Mouse (Mus musculus) thymus, adult 2 months (tissue): ENCODE results near the gene Acp7. TPM values are rescaled to one million over a fixed set of nuclear protein-coding genes. Genes with fewer than 3 reads are reported as not detected.

Source experiments
- DNase-seq: peaks from one replicate; pipeline ENCODE4 v3.0.0; 2021
- H3K27ac ChIP-seq: fragments of 200-500 bp; 2 replicates; pipeline ENCODE4 v1.5.1; 2012; ENCODE audit warnings: low read length, control low read depth; ENCODE audit not compliant: control insufficient read depth, insufficient read depth
- H3K27me3 ChIP-seq: fragments of 200-500 bp; 2 replicates; pipeline ENCODE4 v1.6.1; 2012; ENCODE audit warnings: mild to moderate bottlenecking, low read length, moderate library complexity, mixed read lengths; ENCODE audit not compliant: control insufficient read depth, insufficient read depth
- H3K36me3 ChIP-seq: fragments of 200-500 bp; 2 replicates; pipeline ENCODE4 v1.6.1; 2012; ENCODE audit warnings: mild to moderate bottlenecking, low read length, moderate library complexity; ENCODE audit not compliant: control insufficient read depth, insufficient read depth
- H3K4me1 ChIP-seq: fragments of 200-500 bp; replicated peaks from 2 replicates; pipeline ENCODE4 v1.6.1; 2012; ENCODE audit warnings: low read length; ENCODE audit not compliant: control insufficient read depth, insufficient read depth
- H3K4me3 ChIP-seq: fragments of 200-500 bp; 2 replicates; pipeline ENCODE4 v1.5.1; 2012; ENCODE audit warnings: mild to moderate bottlenecking, low read length, control low read depth, moderate library complexity; ENCODE audit not compliant: control insufficient read depth, insufficient read depth
- CTCF ChIP-seq: fragments of 200-500 bp; IDR thresholded peaks from 2 replicates; pipeline ENCODE4 v1.5.1; 2012; ENCODE audit warnings: mild to moderate bottlenecking, control low read depth, low read length, moderate library complexity, borderline replicate concordance; ENCODE audit not compliant: control insufficient read depth, poor library complexity, insufficient read depth; ENCODE audit errors: extremely low read depth
- POLR2A ChIP-seq: fragments of 200-500 bp; IDR thresholded peaks from 2 replicates; pipeline ENCODE4 v1.6.1; 2012; ENCODE audit warnings: mild to moderate bottlenecking, low read length, control low read depth, moderate library complexity; ENCODE audit not compliant: control insufficient read depth, poor library complexity, insufficient read depth; ENCODE audit errors: extremely low read depth
- WGBS: fragments of 180-500 bp; shearing (Covaris S2); methylation state at CpG from one replicate; pipeline ENCODE4 v1.1.7; 2018; 5-methylcytosine and 5-hydroxymethylcytosine counted together
- polyA plus RNA-seq: library from polyadenylated mRNA; depleted of rRNA; stranded (reverse); fragments of >200 nt; gene quantifications from 2 replicates; pipeline ENCODE4 v1.2.3, GENCODE M21; 2012

Acp7 gene
- polyA plus RNA-seq, 1 experiment, result 0.69 TPM

- H3K4me1 ChIP-seq, result no peaks in the 10 kb centered on the region
- H3K27ac ChIP-seq, result no peak overlapping the region
- no peak for DNase-seq
- H3K36me3 ChIP-seq, result no peaks in the 10 kb centered on the region
- no peaks in the 10 kb centered on the region for H3K27me3 ChIP-seq
- 92% methylated on average over 5 of the region's 5 CpGs for WGBS
- H3K4me3 ChIP-seq, result no peak overlapping the region
- TF ChIP-seq CTCF (no peak), POLR2A (no peak)
Observed at GRCm38 (mm10) chr7:28603136-28603535, 28.0 kb downstream of the Acp7 start.

GRCm38 (mm10) chr7:28601668-28602067 lies 29.5 kb downstream of the Acp7 start:
- peak; percentile 49 for DNase-seq
- Histone ChIP-seq H3K27me3 (no peaks in the 10 kb centered on the region), H3K4me3 (no peak overlapping the region), H3K27ac (no peak overlapping the region), H3K4me1 (peaks cover 9% of the 10 kb centered on the region), H3K36me3 (no peaks in the 10 kb centered on the region)
- TF ChIP-seq POLR2A, result no peak
- no peak for TF ChIP-seq CTCF
- WGBS, result 48% methylated on average over 7 of the region's 7 CpGs

- no peaks in the 10 kb centered on the region for H3K36me3 ChIP-seq
- no peaks in the 10 kb centered on the region for H3K27me3 ChIP-seq
- WGBS, result 5% methylated on average over 11 of the region's 11 CpGs
- DNase-seq, result peak; percentile 82
- TF ChIP-seq CTCF, result no peak
- TF ChIP-seq POLR2A, result no peak
- peaks cover 13% of the 10 kb centered on the region for H3K4me1 ChIP-seq
- no peak overlapping the region for H3K27ac ChIP-seq
- H3K4me3 ChIP-seq, result no peak overlapping the region
Observed at GRCm38 (mm10) chr7:28601029-28601428, 30.1 kb downstream of the Acp7 start.

- Histone ChIP-seq H3K27me3 (no peaks in the 10 kb centered on the region), H3K4me1 (peaks cover 13% of the 10 kb centered on the region), H3K4me3 (no peak overlapping the region), H3K27ac (no peak overlapping the region), H3K36me3 (no peaks in the 10 kb centered on the region)
- no peak for TF ChIP-seq POLR2A
- no peak for TF ChIP-seq CTCF
- 79% methylated on average over 2 of the region's 2 CpGs for WGBS
- DNase-seq, result no peak
Observed at GRCm38 (mm10) chr7:28598951-28599350, 32.2 kb downstream of the Acp7 start.

GRCm38 (mm10) chr7:28597642-28598446 lies 33.3 kb downstream of the Acp7 start, which contains the start of the genes Samd4b and Pak4:
TSS of gene Samd4b (minus strand) at chr7:28598144.
TSS of gene Pak4 (minus strand) at chr7:28598185.
- DNase-seq, result peak; percentile 100
- peaks cover 13% of the 10 kb centered on the region for H3K4me1 ChIP-seq
- H3K36me3 ChIP-seq, result no peaks in the 10 kb centered on the region
- H3K4me3 ChIP-seq, result peak within 1 kb of the TSS; percentile 70
- H3K27me3 ChIP-seq, result no peaks in the 10 kb centered on the region
- 1% methylated on average over 65 of the region's 66 CpGs for WGBS
- no peak within 1 kb of the TSS for H3K27ac ChIP-seq
- 0 out of 2 replicates have a peak, but pooled peaks have one; percentile 24 for TF ChIP-seq CTCF
- peak; percentile 73; the same call in 1 of the 2 replicates for TF ChIP-seq POLR2A

- no peak for DNase-seq
- H3K4me1 ChIP-seq, result peaks cover 13% of the 10 kb centered on the region
- no peak overlapping the region for H3K27ac ChIP-seq
- TF ChIP-seq CTCF (no peak), POLR2A (no peak)
- 36% methylated on average over 9 of the region's 9 CpGs for WGBS
- H3K4me3 ChIP-seq, result peak overlapping the region; percentile 70
- no peaks in the 10 kb centered on the region for H3K27me3 ChIP-seq
- no peaks in the 10 kb centered on the region for H3K36me3 ChIP-seq
Observed at GRCm38 (mm10) chr7:28597277-28597570, 33.9 kb downstream of the Acp7 start.
